Mouse (Mus musculus): ENCODE results near the gene Ms4a8a. TPM values are rescaled to one million over a fixed set of nuclear protein-coding genes. Genes with fewer than 3 reads are reported as not detected.
"Not testable (repeated sequence)": the region's sequence is repeated elsewhere in the genome, so short reads cannot be mapped to it uniquely, and the experiment has no call there.

Ms4a8a gene
- not detected in 2 replicates for polyA plus RNA-seq (2016; fragmentation: Nextera tagmentation; extraction: Ambion mirVana)

GRCm38 (mm10) chr19:11080934-11081333 is at the start of gene Ms4a8a:
Ms4a8a (minus strand) TSS chr19:11081102.
- H3K27ac ChIP-seq (replicated peaks) = no peak within 1 kb of the TSS
- H3K4me2 ChIP-seq (replicated peaks) = no peak within 1 kb of the TSS
- no peak for ATAC-seq (ENCODE audit: low FRiP score, low read depth)
- no peaks in the 10 kb centered on the region for H3K36me3 ChIP-seq
- no peak within 1 kb of the TSS for H3K9ac ChIP-seq (replicated peaks)
- WGBS = 91% methylated on average over 4 of the region's 4 CpGs
- H3K9me3 ChIP-seq = no peaks in the 10 kb centered on the region
- H3K4me3 ChIP-seq = no peak within 1 kb of the TSS
- no peaks in the 10 kb centered on the region for H3K27me3 ChIP-seq
- H3K4me1 ChIP-seq = no peaks in the 10 kb centered on the region

- ATAC-seq (ENCODE audit: low FRiP score, low read depth) = no peak
- WGBS = 91% methylated on average over 1 of the region's 1 CpGs
- no peak overlapping the region for H3K9ac ChIP-seq (replicated peaks)
- H3K27ac ChIP-seq (replicated peaks) = no peak overlapping the region
- no peak overlapping the region for H3K4me3 ChIP-seq
- H3K36me3 ChIP-seq = no peaks in the 10 kb centered on the region
- H3K4me1 ChIP-seq = no peaks in the 10 kb centered on the region
- H3K27me3 ChIP-seq = no peaks in the 10 kb centered on the region
- H3K4me2 ChIP-seq (replicated peaks) = no peak overlapping the region
- peaks cover 3% of the 10 kb centered on the region for H3K9me3 ChIP-seq
Observed at GRCm38 (mm10) chr19:11129702-11130101, 48.8 kb upstream of the Ms4a8a start.

GRCm38 (mm10) chr19:11121016-11121420 is 40.1 kb upstream of the Ms4a8a start:
- H3K4me1 ChIP-seq; H3K9me3 ChIP-seq; H3K36me3 ChIP-seq; H3K27ac ChIP-seq (replicated peaks); H3K9ac ChIP-seq (replicated peaks); H3K27me3 ChIP-seq: not testable (repeated sequence)
- Histone ChIP-seq H3K4me3 (peak overlapping the region; percentile 40), H3K4me2 (replicated peaks) (peak overlapping the region; percentile 41)
- ATAC-seq (ENCODE audit: low FRiP score, low read depth) = peak; percentile 98
- WGBS = 3% methylated on average over 14 of the region's 38 CpGs

- ATAC-seq (ENCODE audit: low FRiP score, low read depth) = no peak
- no peak overlapping the region for H3K4me2 ChIP-seq (replicated peaks)
- no peak overlapping the region for H3K27ac ChIP-seq (replicated peaks)
- no peak overlapping the region for H3K4me3 ChIP-seq
- 80% methylated on average over 2 of the region's 2 CpGs for WGBS
- no peaks in the 10 kb centered on the region; the same call in 1 of the 2 replicates for H3K27me3 ChIP-seq
- H3K9ac ChIP-seq (replicated peaks) = no peak overlapping the region
- H3K9me3 ChIP-seq = no peaks in the 10 kb centered on the region; the same call in 1 of the 2 replicates
- no peaks in the 10 kb centered on the region for H3K4me1 ChIP-seq
- H3K36me3 ChIP-seq = no peaks in the 10 kb centered on the region
Observed at GRCm38 (mm10) chr19:11119338-11119737, 38.4 kb upstream of the Ms4a8a start.

- ATAC-seq (ENCODE audit: low FRiP score, low read depth) = no peak
Observed at GRCm38 (mm10) chr19:11107746-11108145, 26.8 kb upstream of the Ms4a8a start.

GRCm38 (mm10) chr19:11101880-11102279 is 21.0 kb upstream of the Ms4a8a start:
- Histone ChIP-seq H3K9ac (replicated peaks) (no peak overlapping the region), H3K27ac (replicated peaks) (no peak overlapping the region), H3K27me3 (no peaks in the 10 kb centered on the region), H3K36me3 (no peaks in the 10 kb centered on the region), H3K9me3 (no peaks in the 10 kb centered on the region), H3K4me2 (replicated peaks) (no peak overlapping the region), H3K4me3 (no peak overlapping the region), H3K4me1 (no peaks in the 10 kb centered on the region)
- 86% methylated on average over 1 of the region's 1 CpGs for WGBS
- ATAC-seq (ENCODE audit: low FRiP score, low read depth) = no peak

More at GRCm38 (mm10) chr19:11107746-11108145, 26.8 kb upstream of the Ms4a8a start:
- H3K36me3 ChIP-seq = no peaks in the 10 kb centered on the region
- H3K27ac ChIP-seq (replicated peaks) = no peak overlapping the region
- no peaks in the 10 kb centered on the region for H3K9me3 ChIP-seq
- WGBS = 91% methylated on average over 3 of the region's 3 CpGs
- no peak overlapping the region for H3K9ac ChIP-seq (replicated peaks)
- no peak overlapping the region for H3K4me2 ChIP-seq (replicated peaks)
- no peaks in the 10 kb centered on the region for H3K4me1 ChIP-seq
- H3K4me3 ChIP-seq = no peak overlapping the region
- no peaks in the 10 kb centered on the region for H3K27me3 ChIP-seq

GRCm38 (mm10) chr19:11098401-11098800 is 17.5 kb upstream of the Ms4a8a start:
- no peak for ATAC-seq (ENCODE audit: low FRiP score, low read depth)
- no peaks in the 10 kb centered on the region for H3K9me3 ChIP-seq

GRCm38 (mm10) chr19:11092131-11092530 is 11.2 kb upstream of the Ms4a8a start:
- WGBS = 5% methylated on average over 50 of the region's 50 CpGs
- not testable (repeated sequence) for ATAC-seq (ENCODE audit: low FRiP score, low read depth)

More at GRCm38 (mm10) chr19:11098401-11098800, 17.5 kb upstream of the Ms4a8a start:
- Histone ChIP-seq H3K36me3 (no peaks in the 10 kb centered on the region), H3K4me1 (no peaks in the 10 kb centered on the region), H3K4me2 (replicated peaks) (no peak overlapping the region), H3K27me3 (peaks cover 3% of the 10 kb centered on the region; the same call in 1 of the 2 replicates), H3K27ac (replicated peaks) (no peak overlapping the region), H3K4me3 (no peak overlapping the region), H3K9ac (replicated peaks) (no peak overlapping the region)
- WGBS = 86% methylated on average over 3 of the region's 3 CpGs

GRCm38 (mm10) chr19:11070364-11070763 is 10.5 kb downstream of the Ms4a8a start:
- H3K27ac ChIP-seq (replicated peaks) = no peak overlapping the region
- ATAC-seq (ENCODE audit: low FRiP score, low read depth) = no peak
- H3K27me3 ChIP-seq = no peaks in the 10 kb centered on the region
- no peaks in the 10 kb centered on the region for H3K4me1 ChIP-seq
- 97% methylated on average over 3 of the region's 3 CpGs for WGBS
- H3K9me3 ChIP-seq = no peaks in the 10 kb centered on the region
- no peak overlapping the region for H3K9ac ChIP-seq (replicated peaks)
- no peaks in the 10 kb centered on the region for H3K36me3 ChIP-seq
- no peak overlapping the region for H3K4me3 ChIP-seq
- H3K4me2 ChIP-seq (replicated peaks) = no peak overlapping the region

More at GRCm38 (mm10) chr19:11092131-11092530, 11.2 kb upstream of the Ms4a8a start:
- Histone ChIP-seq H3K4me3 (peak overlapping the region; percentile 39), H3K4me2 (replicated peaks) (peak overlapping the region; percentile 58)
- H3K27ac ChIP-seq (replicated peaks); H3K9me3 ChIP-seq; H3K36me3 ChIP-seq; H3K27me3 ChIP-seq; H3K9ac ChIP-seq (replicated peaks); H3K4me1 ChIP-seq: not testable (repeated sequence)

- ATAC-seq (ENCODE audit: low FRiP score, low read depth) = no peak
- Histone ChIP-seq H3K27ac (replicated peaks) (no peak overlapping the region), H3K4me1 (no peaks in the 10 kb centered on the region), H3K4me3 (no peak overlapping the region), H3K4me2 (replicated peaks) (no peak overlapping the region), H3K9me3 (no peaks in the 10 kb centered on the region), H3K36me3 (no peaks in the 10 kb centered on the region), H3K9ac (replicated peaks) (no peak overlapping the region), H3K27me3 (no peaks in the 10 kb centered on the region)
- 81% methylated on average over 2 of the region's 2 CpGs for WGBS
Observed at GRCm38 (mm10) chr19:11065202-11065875, 15.6 kb downstream of the Ms4a8a start.

GRCm38 (mm10) chr19:11060900-11061299 is 20.0 kb downstream of the Ms4a8a start:
- ATAC-seq (ENCODE audit: low FRiP score, low read depth) = no peak
- Histone ChIP-seq H3K9ac (replicated peaks) (no peak overlapping the region), H3K4me3 (no peak overlapping the region), H3K27ac (replicated peaks) (no peak overlapping the region), H3K4me2 (replicated peaks) (no peak overlapping the region), H3K36me3 (no peaks in the 10 kb centered on the region), H3K27me3 (no peaks in the 10 kb centered on the region), H3K4me1 (no peaks in the 10 kb centered on the region), H3K9me3 (no peaks in the 10 kb centered on the region)
- 74% methylated on average over 1 of the region's 1 CpGs for WGBS

GRCm38 (mm10) chr19:11059967-11060366 is 20.9 kb downstream of the Ms4a8a start:
- H3K27me3 ChIP-seq = no peaks in the 10 kb centered on the region
- H3K36me3 ChIP-seq = no peaks in the 10 kb centered on the region
- no peak overlapping the region for H3K9ac ChIP-seq (replicated peaks)
- H3K27ac ChIP-seq (replicated peaks) = no peak overlapping the region
- ATAC-seq (ENCODE audit: low FRiP score, low read depth) = no peak
- H3K4me2 ChIP-seq (replicated peaks) = no peak overlapping the region
- no peaks in the 10 kb centered on the region for H3K9me3 ChIP-seq
- H3K4me1 ChIP-seq = no peaks in the 10 kb centered on the region
- no peak overlapping the region for H3K4me3 ChIP-seq

GRCm38 (mm10) chr19:11055700-11056099 is 25.2 kb downstream of the Ms4a8a start:
- H3K4me1 ChIP-seq; H3K4me2 ChIP-seq (replicated peaks); H3K4me3 ChIP-seq; H3K27ac ChIP-seq (replicated peaks); H3K9ac ChIP-seq (replicated peaks); H3K27me3 ChIP-seq; H3K9me3 ChIP-seq; H3K36me3 ChIP-seq; ATAC-seq (ENCODE audit: low FRiP score, low read depth): not testable (repeated sequence)
- 89% methylated on average over 1 of the region's 1 CpGs for WGBS
